Mouse (Mus musculus) erythroblast, embryonic 14.5 days (primary cell): ENCODE data around the gene Cdk15.

Source experiments
- GATA1 ChIP-seq: IDR thresholded peaks from 2 replicates; pipeline ENCODE4 v1.6.1; 2012; ENCODE audit warnings: low read length, inconsistent platforms, mixed read lengths
- TAL1 ChIP-seq: IDR thresholded peaks from 3 replicates; pipeline ENCODE4 v1.6.1; 2012; ENCODE audit warnings: low read length, inconsistent platforms, mixed read lengths

GRCm38 (mm10) chr1:59316031-59316385 is 59.3 kb downstream of the Cdk15 start:
- TF ChIP-seq GATA1 (no peak), TAL1 (no peak)
